Mouse (Mus musculus): ENCODE measurements around the gene Litaf.

GRCm38 (mm10) chr16:11046437-11046836 is 19.5 kb downstream of the Litaf start:
- TF ChIP-seq EP300 (IDR thresholded peaks at IDR 0.05; ENCODE audit: low read depth in 1 of 2, low read length in 2 of 2) (no peak), MXI1 (IDR thresholded peaks at IDR 0.05; ENCODE audit: low read depth, low read length) (no peak), KAT2A (conservative IDR thresholded peaks at IDR 0.05; ENCODE audit: low read depth, low read length) (no peak), CTCF (IDR thresholded peaks at IDR 0.05 in 2 of 3, conservative IDR thresholded peaks at IDR 0.05 in 1 of 3; ENCODE audit: control insufficient read depth in 1 of 3, insufficient read depth in 1 of 3, low read depth in 2 of 3, low read length in 3 of 3, poor library complexity in 1 of 3, severe bottlenecking in 1 of 3) (no peak), POLR2AphosphoS5 (IDR thresholded peaks at IDR 0.05; ENCODE audit: borderline replicate concordance, low read depth, low read length) (no peak), MAX (IDR thresholded peaks at IDR 0.05; ENCODE audit: low read length) (no peak), ZKSCAN1 (IDR thresholded peaks at IDR 0.05; ENCODE audit: low read depth, low read length) (no peak), UBTF (IDR thresholded peaks at IDR 0.05; ENCODE audit: borderline replicate concordance, insufficient read depth, low read depth, low read length) (no peak), POLR2A (IDR thresholded peaks at IDR 0.05; ENCODE audit: control insufficient read depth in 1 of 2, insufficient read depth in 1 of 2, low read depth in 1 of 2, low read length in 2 of 2, poor library complexity in 1 of 2) (no peak)

Data from MEL (cell line).